Mouse (Mus musculus): ENCODE measurements at regions not wholly inside any gene's neighbourhood (a gene's known extent, or its start where the extent isn't known, plus 50 kb on each side); places are given as distances from the start of the nearest gene placed in this dataset.

- no peak overlapping the region; the same call in 1 of the 2 replicates for H3K9ac ChIP-seq (replicated peaks)
These were observed 161.1 kb upstream of the Sox9 start for GRCm38 (mm10) chr11:112620916-112621315.

GRCm38 (mm10) chr11:112621385-112622120 lies 160.5 kb upstream of the Sox9 start:
- H3K4me2 ChIP-seq (replicated peaks), result 0 out of 2 replicates have a peak overlapping the region, but pooled peaks have one; percentile 33
- no peak overlapping the region for H3K4me3 ChIP-seq
- ATAC-seq (replicated peaks), result no peak

More at GRCm38 (mm10) chr11:112620916-112621315, 161.1 kb upstream of the Sox9 start:
- ATAC-seq (replicated peaks), result peak; percentile 76
- peaks cover 18% of the 10 kb centered on the region for H3K4me1 ChIP-seq
- WGBS, result 17% methylated on average over 12 of the region's 12 CpGs
- no peak overlapping the region for H3K4me3 ChIP-seq
- no peaks in the 10 kb centered on the region for H3K27me3 ChIP-seq
- H3K4me2 ChIP-seq (replicated peaks), result peak overlapping the region; percentile 33
- H3K36me3 ChIP-seq, result no peaks in the 10 kb centered on the region
- no peaks in the 10 kb centered on the region for H3K9me3 ChIP-seq
- H3K27ac ChIP-seq (replicated peaks), result no peak overlapping the region

GRCm38 (mm10) chr11:112649298-112649697 lies 132.7 kb upstream of the Sox9 start:
- H3K27me3 ChIP-seq, result no peaks in the 10 kb centered on the region
- H3K4me2 ChIP-seq (replicated peaks), result no peak overlapping the region
- H3K9me3 ChIP-seq, result no peaks in the 10 kb centered on the region
- 51% methylated on average over 9 of the region's 9 CpGs for WGBS
- ATAC-seq (replicated peaks), result no peak
- 0 out of 2 replicates have a peak, but pooled peaks cover 3% of the 10 kb centered on the region for H3K4me1 ChIP-seq
- H3K9ac ChIP-seq (replicated peaks), result no peak overlapping the region
- H3K27ac ChIP-seq (replicated peaks), result no peak overlapping the region
- H3K4me3 ChIP-seq, result no peak overlapping the region
- no peaks in the 10 kb centered on the region for H3K36me3 ChIP-seq

More at GRCm38 (mm10) chr11:112621385-112622120, 160.5 kb upstream of the Sox9 start:
- Histone ChIP-seq H3K9me3 (no peaks in the 10 kb centered on the region), H3K9ac (replicated peaks) (no peak overlapping the region), H3K36me3 (no peaks in the 10 kb centered on the region), H3K27ac (replicated peaks) (no peak overlapping the region), H3K27me3 (no peaks in the 10 kb centered on the region), H3K4me1 (peaks cover 16% of the 10 kb centered on the region)
- 76% methylated on average over 9 of the region's 9 CpGs for WGBS

- H3K4me1 ChIP-seq, result peaks cover 9% of the 10 kb centered on the region; the same call in 1 of the 2 replicates
- H3K27me3 ChIP-seq, result no peaks in the 10 kb centered on the region
- H3K4me2 ChIP-seq (replicated peaks), result no peak overlapping the region
- no peaks in the 10 kb centered on the region for H3K36me3 ChIP-seq
- H3K4me3 ChIP-seq, result no peak overlapping the region
- 19% methylated on average over 11 of the region's 11 CpGs for WGBS
- no peak overlapping the region; the same call in 1 of the 2 replicates for H3K27ac ChIP-seq (replicated peaks)
- 0 out of 2 replicates have a peak, but pooled peaks have one; percentile 29 for ATAC-seq (replicated peaks)
- H3K9me3 ChIP-seq, result no peaks in the 10 kb centered on the region
- no peak overlapping the region for H3K9ac ChIP-seq (replicated peaks)
These were observed 124.4 kb upstream of the Sox9 start for GRCm38 (mm10) chr11:112657410-112658159.

GRCm38 (mm10) chr11:112659911-112660310 lies 122.1 kb upstream of the Sox9 start:
- no peak for ATAC-seq (replicated peaks)
- H3K36me3 ChIP-seq, result no peaks in the 10 kb centered on the region
- no peaks in the 10 kb centered on the region for H3K9me3 ChIP-seq
- WGBS, result 78% methylated on average over 3 of the region's 3 CpGs
- no peak overlapping the region for H3K27ac ChIP-seq (replicated peaks)
- no peaks in the 10 kb centered on the region for H3K27me3 ChIP-seq
- peaks cover 7% of the 10 kb centered on the region; the same call in 1 of the 2 replicates for H3K4me1 ChIP-seq
- H3K4me2 ChIP-seq (replicated peaks), result no peak overlapping the region
- H3K4me3 ChIP-seq, result no peak overlapping the region
- no peak overlapping the region for H3K9ac ChIP-seq (replicated peaks)

GRCm38 (mm10) chr11:112661426-112661825 lies 120.6 kb upstream of the Sox9 start:
- no peak for ATAC-seq (replicated peaks)
- peaks cover 7% of the 10 kb centered on the region; the same call in 1 of the 2 replicates for H3K4me1 ChIP-seq
- no peak overlapping the region for H3K4me2 ChIP-seq (replicated peaks)
- 67% methylated on average over 7 of the region's 7 CpGs for WGBS
- no peaks in the 10 kb centered on the region for H3K9me3 ChIP-seq
- H3K36me3 ChIP-seq, result no peaks in the 10 kb centered on the region
- H3K27me3 ChIP-seq, result no peaks in the 10 kb centered on the region
- H3K9ac ChIP-seq (replicated peaks), result no peak overlapping the region
- no peak overlapping the region for H3K27ac ChIP-seq (replicated peaks)
- no peak overlapping the region for H3K4me3 ChIP-seq

GRCm38 (mm10) chr11:112667311-112667710 lies 114.7 kb upstream of the Sox9 start:
- no peak overlapping the region for H3K4me2 ChIP-seq (replicated peaks)
- H3K27ac ChIP-seq (replicated peaks), result no peak overlapping the region
- peaks cover 4% of the 10 kb centered on the region for H3K4me1 ChIP-seq
- H3K9me3 ChIP-seq, result no peaks in the 10 kb centered on the region
- H3K4me3 ChIP-seq, result no peak overlapping the region
- 82% methylated on average over 7 of the region's 7 CpGs for WGBS
- H3K36me3 ChIP-seq, result no peaks in the 10 kb centered on the region
- H3K27me3 ChIP-seq, result no peaks in the 10 kb centered on the region
- H3K9ac ChIP-seq (replicated peaks), result no peak overlapping the region
- ATAC-seq (replicated peaks), result no peak

GRCm38 (mm10) chr11:112672086-112672485 lies 109.9 kb upstream of the Sox9 start:
- Histone ChIP-seq H3K9me3 (no peaks in the 10 kb centered on the region), H3K4me3 (no peak overlapping the region), H3K9ac (replicated peaks) (no peak overlapping the region), H3K4me1 (peaks cover 12% of the 10 kb centered on the region), H3K36me3 (no peaks in the 10 kb centered on the region), H3K27me3 (no peaks in the 10 kb centered on the region), H3K4me2 (replicated peaks) (no peak overlapping the region), H3K27ac (replicated peaks) (no peak overlapping the region)
- ATAC-seq (replicated peaks), result no peak
- WGBS, result 22% methylated on average over 4 of the region's 4 CpGs

- H3K4me3 ChIP-seq, result no peak overlapping the region
- H3K27me3 ChIP-seq, result no peaks in the 10 kb centered on the region
- no peaks in the 10 kb centered on the region for H3K4me1 ChIP-seq
- WGBS, result 93% methylated on average over 4 of the region's 4 CpGs
- no peak overlapping the region for H3K27ac ChIP-seq (replicated peaks)
- no peak for ATAC-seq (replicated peaks)
- no peaks in the 10 kb centered on the region for H3K9me3 ChIP-seq
- no peak overlapping the region for H3K9ac ChIP-seq (replicated peaks)
- H3K4me2 ChIP-seq (replicated peaks), result no peak overlapping the region
- no peaks in the 10 kb centered on the region for H3K36me3 ChIP-seq
These were observed 92.0 kb upstream of the Sox9 start for GRCm38 (mm10) chr11:112690047-112690446.

- 51% methylated on average over 10 of the region's 10 CpGs for WGBS
- no peaks in the 10 kb centered on the region for H3K36me3 ChIP-seq
- H3K4me1 ChIP-seq, result peaks cover 10% of the 10 kb centered on the region
- no peak for ATAC-seq (replicated peaks)
- H3K4me2 ChIP-seq (replicated peaks), result no peak overlapping the region
- H3K27ac ChIP-seq (replicated peaks), result no peak overlapping the region
- no peaks in the 10 kb centered on the region for H3K27me3 ChIP-seq
- H3K9me3 ChIP-seq, result no peaks in the 10 kb centered on the region
- H3K9ac ChIP-seq (replicated peaks), result no peak overlapping the region
- no peak overlapping the region for H3K4me3 ChIP-seq
These were observed 75.9 kb upstream of the Sox9 start for GRCm38 (mm10) chr11:112706091-112706490.

- Histone ChIP-seq H3K27ac (replicated peaks) (no peak overlapping the region), H3K4me2 (replicated peaks) (no peak overlapping the region)
- no peak; the same call in 1 of the 2 replicates for ATAC-seq (replicated peaks)
These were observed 73.8 kb upstream of the Sox9 start for GRCm38 (mm10) chr11:112708119-112708730.

GRCm38 (mm10) chr11:112711656-112712055 lies 70.4 kb upstream of the Sox9 start:
- H3K4me2 ChIP-seq (replicated peaks), result no peak overlapping the region
- WGBS, result 44% methylated on average over 5 of the region's 5 CpGs
- H3K27me3 ChIP-seq, result no peaks in the 10 kb centered on the region
- H3K9ac ChIP-seq (replicated peaks), result no peak overlapping the region
- H3K4me1 ChIP-seq, result peaks cover 10% of the 10 kb centered on the region
- no peak for ATAC-seq (replicated peaks)
- H3K36me3 ChIP-seq, result no peaks in the 10 kb centered on the region
- no peak overlapping the region for H3K27ac ChIP-seq (replicated peaks)
- H3K9me3 ChIP-seq, result no peaks in the 10 kb centered on the region
- H3K4me3 ChIP-seq, result no peak overlapping the region

More at GRCm38 (mm10) chr11:112708119-112708730, 73.8 kb upstream of the Sox9 start:
- Histone ChIP-seq H3K4me1 (peaks cover 10% of the 10 kb centered on the region), H3K27me3 (no peaks in the 10 kb centered on the region), H3K9ac (replicated peaks) (no peak overlapping the region), H3K36me3 (no peaks in the 10 kb centered on the region), H3K4me3 (no peak overlapping the region), H3K9me3 (no peaks in the 10 kb centered on the region)
- WGBS, result 18% methylated on average over 11 of the region's 11 CpGs
